Mouse (Mus musculus) forebrain, embryonic 14.5 days (tissue): ENCODE results near the gene Sh2d1b2. TPM values are rescaled to one million over a fixed set of nuclear protein-coding genes. Genes with fewer than 3 reads are reported as not detected.

ENCODE experiments used
- ATAC-seq: fragments of 200-750 bp; cut with Nextera tagmentation; 2 replicates; pipeline ENCODE4 v1.8.0; 2017; ENCODE audit warnings: mild to moderate bottlenecking, moderate library complexity
- DNase-seq: peaks from one replicate; pipeline ENCODE4 v3.0.0-alpha.2; 2015; ENCODE audit warnings: low spot score
- H3K27ac ChIP-seq: fragments of 300-500 bp; sonication (generic); 2 replicates; pipeline ENCODE4 v1.5.1; 2014; ENCODE audit warnings: low read depth, mild to moderate bottlenecking, control low read depth, low read length, moderate library complexity
- H3K27me3 ChIP-seq: fragments of 300-500 bp; sonication (generic); replicated peaks from 2 replicates; pipeline ENCODE4 v1.6.1; 2014; ENCODE audit warnings: low read length, control low read depth, mixed read lengths; ENCODE audit not compliant: control insufficient read depth, insufficient read depth
- H3K36me3 ChIP-seq: fragments of 300-500 bp; sonication (generic); 2 replicates; pipeline ENCODE4 v1.6.1; 2014; ENCODE audit warnings: low read length, control low read depth; ENCODE audit not compliant: control insufficient read depth, insufficient read depth
- H3K4me1 ChIP-seq: fragments of 300-500 bp; sonication (generic); 2 replicates; pipeline ENCODE4 v1.6.1; 2014; ENCODE audit warnings: antibody characterized with exemption, low read length, control low read depth; ENCODE audit not compliant: control insufficient read depth, insufficient read depth
- H3K4me2 ChIP-seq: fragments of 300-500 bp; sonication (generic); 2 replicates; pipeline ENCODE4 v1.6.1; 2014; ENCODE audit warnings: mild to moderate bottlenecking, control low read depth, low read length
- H3K4me3 ChIP-seq: fragments of 300-500 bp; sonication (generic); 2 replicates; pipeline ENCODE4 v1.5.1; 2014; ENCODE audit warnings: low read depth, low read length, control low read depth
- H3K9ac ChIP-seq: fragments of 300-500 bp; sonication (generic); 2 replicates; pipeline ENCODE4 v1.6.1; 2014; ENCODE audit warnings: mild to moderate bottlenecking, low read length, control low read depth, moderate library complexity
- H3K9me3 ChIP-seq: fragments of 300-500 bp; sonication (generic); replicated peaks from 2 replicates; pipeline ENCODE4 v1.6.1; 2016; ENCODE audit warnings: low read length, control low read depth, mixed read lengths; ENCODE audit not compliant: control insufficient read depth
- WGBS: fragments of 180-500 bp; shearing (Covaris S2); extraction: QIAGEN DNeasy Blood & Tissue Kit; methylation state at CpG from one replicate; pipeline ENCODE4 v1.1.7; 2014; 5-methylcytosine and 5-hydroxymethylcytosine counted together
- polyA plus RNA-seq: library from polyadenylated mRNA; unstranded; fragments of >200 nt; fragmentation: Nextera tagmentation; extraction: Ambion mirVana; gene quantifications from 2 replicates; pipeline ENCODE4 v1.2.1, GENCODE M21; 2014

Sh2d1b2 gene
- polyA plus RNA-seq, 1 experiment from 2014 or later: not detected

DNA sequence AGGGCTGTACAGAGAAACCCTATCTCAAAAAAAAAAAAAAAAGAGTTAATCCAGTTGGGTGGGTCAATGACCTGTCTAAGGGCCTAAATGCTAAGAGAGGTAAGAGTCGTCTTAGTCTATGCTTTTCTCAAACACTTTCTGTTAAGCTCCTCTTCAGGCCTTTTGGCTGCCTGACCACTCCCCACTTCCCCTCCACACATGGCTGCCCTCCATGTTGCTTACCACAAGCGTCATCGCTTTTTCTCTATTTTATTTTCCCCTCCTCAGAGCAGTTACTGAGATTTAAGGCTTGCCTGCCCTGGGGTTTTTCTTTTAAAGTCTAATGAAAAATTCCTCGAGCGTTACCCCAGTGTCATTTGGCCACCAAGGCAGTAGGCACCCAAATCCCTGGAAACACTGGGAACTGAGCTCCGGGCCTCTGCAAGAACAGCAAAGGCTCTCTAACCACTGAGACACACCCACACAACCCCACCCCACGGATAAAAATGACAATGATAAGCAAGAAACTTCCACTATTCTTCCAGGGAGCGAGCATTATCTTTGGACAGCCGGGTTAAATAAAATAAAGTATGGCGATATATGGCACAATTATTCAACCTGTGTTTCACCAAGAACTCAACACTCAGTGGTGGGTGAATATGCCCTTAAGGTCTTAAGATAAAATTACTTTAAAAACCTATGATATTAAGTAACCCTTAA is 19.2 kb upstream of the Sh2d1b2 start:
- Histone ChIP-seq H3K4me2 (no peak overlapping the region), H3K9me3 (no peaks in the 10 kb centered on the region), H3K27me3 (no peaks in the 10 kb centered on the region), H3K27ac (no peak overlapping the region), H3K4me3 (no peak overlapping the region), H3K4me1 (0 out of 2 replicates have a peak, but pooled peaks cover 7% of the 10 kb centered on the region), H3K36me3 (peaks cover 35% of the 10 kb centered on the region), H3K9ac (no peak overlapping the region)
- DNase-seq: no peak
- WGBS: 96% methylated on average over 10 of the region's 10 CpGs
- no peak for ATAC-seq

- 0 out of 2 replicates have a peak, but pooled peaks cover 7% of the 10 kb centered on the region for H3K4me1 ChIP-seq
- 45% methylated on average over 7 of the region's 7 CpGs for WGBS
- H3K27me3 ChIP-seq: no peaks in the 10 kb centered on the region
- H3K9me3 ChIP-seq: no peaks in the 10 kb centered on the region
- H3K9ac ChIP-seq: peak overlapping the region; percentile 89
- ATAC-seq: no peak
- peak overlapping the region; percentile 77 for H3K4me2 ChIP-seq
- H3K4me3 ChIP-seq: peak overlapping the region; percentile 79
- no peak for DNase-seq
- 0 out of 2 replicates have a peak overlapping the region, but pooled peaks have one; percentile 71 for H3K27ac ChIP-seq
- peaks cover 26% of the 10 kb centered on the region for H3K36me3 ChIP-seq
Observed at GRCm38 (mm10) chr1:170214383-170214756, 18.2 kb upstream of the Sh2d1b2 start.

DNA sequence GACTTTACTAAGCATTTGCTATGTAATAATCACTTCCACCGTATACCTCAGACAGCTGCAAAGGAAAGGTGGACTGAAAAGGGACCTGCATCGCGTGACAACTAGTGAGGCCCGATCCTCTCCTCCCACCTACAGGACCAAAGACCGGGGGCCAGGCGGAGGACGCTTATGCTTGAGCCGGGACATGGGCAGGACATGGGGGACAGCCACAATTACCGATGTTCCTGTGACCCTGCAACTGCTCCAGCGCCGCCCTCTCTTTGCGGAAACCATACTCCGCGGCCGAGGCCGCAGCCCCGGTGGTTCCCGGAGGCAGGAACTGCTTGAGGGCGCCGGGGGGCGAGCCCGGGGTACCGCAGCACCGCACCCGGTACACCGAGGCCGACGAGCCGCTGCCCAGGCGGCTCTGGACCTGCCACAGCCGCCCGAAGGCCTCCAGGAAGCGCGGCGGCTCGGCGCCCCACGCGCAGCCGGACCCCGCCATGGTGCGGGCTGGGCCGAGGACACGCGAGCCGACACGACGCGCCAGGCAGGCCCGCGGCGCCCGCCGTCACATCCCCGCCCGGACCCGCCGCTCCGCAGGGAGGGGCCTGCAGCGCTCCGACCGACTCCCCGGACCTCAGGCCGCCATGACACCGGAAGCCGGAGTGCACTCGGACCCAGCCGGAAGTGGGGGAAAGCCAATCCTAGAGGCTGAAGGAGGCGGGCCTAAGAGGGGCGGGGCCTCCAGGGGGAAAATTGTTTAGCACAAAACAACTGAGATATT is 17.6 kb upstream of the Sh2d1b2 start, which contains the start of gene Uhmk1:
TSS of gene Uhmk1 (minus strand) at position 641 of the 766 bp plus-strand sequence.
- peak within 1 kb of the TSS; percentile 71; the same call in 1 of the 2 replicates for H3K27ac ChIP-seq
- peak within 1 kb of the TSS; percentile 79 for H3K4me3 ChIP-seq
- H3K36me3 ChIP-seq: peaks cover 22% of the 10 kb centered on the region
- 1% methylated on average over 58 of the region's 70 CpGs for WGBS
- no peaks in the 10 kb centered on the region for H3K9me3 ChIP-seq
- 0 out of 2 replicates have a peak, but pooled peaks cover 7% of the 10 kb centered on the region for H3K4me1 ChIP-seq
- peak; percentile 96 for DNase-seq
- H3K9ac ChIP-seq: peak within 1 kb of the TSS; percentile 89
- H3K27me3 ChIP-seq: no peaks in the 10 kb centered on the region
- H3K4me2 ChIP-seq: peak within 1 kb of the TSS; percentile 77
- ATAC-seq: peak; percentile 100

- H3K9ac ChIP-seq: peak overlapping the region; percentile 89; the same call in 1 of the 2 replicates
- WGBS: 73% methylated on average over 3 of the region's 3 CpGs
- no peaks in the 10 kb centered on the region for H3K27me3 ChIP-seq
- H3K4me2 ChIP-seq: peak overlapping the region; percentile 77
- peaks cover 17% of the 10 kb centered on the region for H3K36me3 ChIP-seq
- ATAC-seq: peak; percentile 21; the same call in 1 of the 2 replicates
- H3K4me1 ChIP-seq: 0 out of 2 replicates have a peak, but pooled peaks cover 7% of the 10 kb centered on the region
- no peaks in the 10 kb centered on the region for H3K9me3 ChIP-seq
- DNase-seq: no peak
- H3K27ac ChIP-seq: no peak overlapping the region
- peak overlapping the region; percentile 79 for H3K4me3 ChIP-seq
Observed at GRCm38 (mm10) chr1:170215590-170215989, 17.0 kb upstream of the Sh2d1b2 start.

GRCm38 (mm10) chr1:170218091-170218884 is 14.3 kb upstream of the Sh2d1b2 start:
- Histone ChIP-seq H3K4me3 (no peak overlapping the region), H3K36me3 (no peaks in the 10 kb centered on the region), H3K27me3 (no peaks in the 10 kb centered on the region), H3K27ac (no peak overlapping the region), H3K9me3 (no peaks in the 10 kb centered on the region), H3K4me2 (no peak overlapping the region), H3K4me1 (0 out of 2 replicates have a peak, but pooled peaks cover 7% of the 10 kb centered on the region), H3K9ac (no peak overlapping the region)
- no peak for ATAC-seq
- 79% methylated on average over 6 of the region's 6 CpGs for WGBS
- DNase-seq: peak; percentile 46

GRCm38 (mm10) chr1:170220351-170220750 is 12.2 kb upstream of the Sh2d1b2 start:
- H3K4me1 ChIP-seq: no peaks in the 10 kb centered on the region
- DNase-seq (no peak), ATAC-seq (no peak)
- H3K9ac ChIP-seq: no peak overlapping the region
- no peak overlapping the region for H3K4me3 ChIP-seq
- no peak overlapping the region for H3K27ac ChIP-seq
- no peaks in the 10 kb centered on the region for H3K27me3 ChIP-seq
- no peak overlapping the region for H3K4me2 ChIP-seq
- no peaks in the 10 kb centered on the region for H3K9me3 ChIP-seq
- H3K36me3 ChIP-seq: no peaks in the 10 kb centered on the region

DNA sequence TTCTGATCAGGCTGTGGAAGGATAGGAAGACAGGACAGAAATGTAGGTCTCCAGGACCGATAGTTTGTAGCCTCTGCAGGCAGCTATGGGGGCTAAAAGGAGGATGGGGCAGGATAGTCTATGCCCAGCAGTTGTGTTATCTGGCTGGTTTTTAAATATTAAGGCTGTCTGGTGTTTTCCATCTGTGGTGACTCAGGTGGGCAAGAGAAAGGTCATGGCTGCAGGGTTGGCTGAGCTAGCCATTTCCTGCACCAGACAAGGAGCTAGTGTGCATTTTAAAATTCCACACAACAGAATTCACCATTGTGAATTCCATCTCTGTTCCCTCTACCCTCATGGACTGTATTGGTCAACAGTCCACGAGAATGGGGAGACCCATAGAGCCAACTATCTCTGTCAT is 9.3 kb upstream of the Sh2d1b2 start:
- no peak overlapping the region for H3K9ac ChIP-seq
- 74% methylated on average over 2 of the region's 2 CpGs for WGBS
- ATAC-seq (no peak), DNase-seq (no peak)
- H3K4me2 ChIP-seq: no peak overlapping the region
- no peak overlapping the region for H3K4me3 ChIP-seq
- H3K36me3 ChIP-seq: no peaks in the 10 kb centered on the region
- no peaks in the 10 kb centered on the region for H3K4me1 ChIP-seq
- H3K27me3 ChIP-seq: no peaks in the 10 kb centered on the region
- H3K27ac ChIP-seq: no peak overlapping the region
- no peaks in the 10 kb centered on the region for H3K9me3 ChIP-seq

- Histone ChIP-seq H3K9ac (no peak overlapping the region), H3K27ac (no peak overlapping the region), H3K4me3 (no peak overlapping the region), H3K36me3 (no peaks in the 10 kb centered on the region), H3K9me3 (no peaks in the 10 kb centered on the region), H3K27me3 (no peaks in the 10 kb centered on the region), H3K4me2 (no peak overlapping the region), H3K4me1 (no peaks in the 10 kb centered on the region)
- 84% methylated on average over 3 of the region's 3 CpGs for WGBS
- DNase-seq (no peak), ATAC-seq (no peak)
Observed at GRCm38 (mm10) chr1:170245016-170245415, 12.5 kb downstream of the Sh2d1b2 start.
